Mouse (Mus musculus) intestine, embryonic 15.5 days (tissue): ENCODE data around the gene Osbpl8. TPM values are rescaled to one million over a fixed set of nuclear protein-coding genes. Genes with fewer than 3 reads are reported as not detected.

Source experiments
- ATAC-seq: fragments of 200-750 bp; cut with Nextera tagmentation; 2 replicates; pipeline ENCODE4 v1.8.0; 2017; ENCODE audit warnings: moderate TSS enrichment, moderate library complexity
- H3K27ac ChIP-seq: fragments of 300-500 bp; sonication (generic); 2 replicates; pipeline ENCODE4 v1.5.1; 2015; ENCODE audit warnings: mild to moderate bottlenecking, inconsistent platforms
- H3K27me3 ChIP-seq: fragments of 300-500 bp; sonication (generic); replicated peaks from 2 replicates; pipeline ENCODE4 v1.6.1; 2015; ENCODE audit warnings: inconsistent platforms
- H3K36me3 ChIP-seq: fragments of 300-500 bp; sonication (generic); 2 replicates; pipeline ENCODE4 v1.6.1; 2015; ENCODE audit warnings: inconsistent platforms
- H3K4me1 ChIP-seq: fragments of 300-500 bp; sonication (generic); replicated peaks from 2 replicates; pipeline ENCODE4 v1.6.1; 2015; ENCODE audit warnings: inconsistent platforms
- H3K4me2 ChIP-seq: fragments of 300-500 bp; sonication (generic); replicated peaks from 2 replicates; pipeline ENCODE4 v1.6.1; 2015; ENCODE audit warnings: mild to moderate bottlenecking, inconsistent platforms
- H3K4me3 ChIP-seq: fragments of 300-500 bp; sonication (generic); replicated peaks from 2 replicates; pipeline ENCODE4 v1.5.1; 2015; ENCODE audit warnings: inconsistent platforms
- H3K9ac ChIP-seq: fragments of 300-500 bp; sonication (generic); 2 replicates; pipeline ENCODE4 v1.6.1; 2015; ENCODE audit warnings: inconsistent platforms
- H3K9me3 ChIP-seq: fragments of 300-500 bp; sonication (generic); 2 replicates; pipeline ENCODE4 v1.6.1; 2016; ENCODE audit warnings: inconsistent platforms
- WGBS: fragments of 180-500 bp; shearing (Covaris S2); methylation state at CpG from one replicate; pipeline ENCODE4 v1.1.7; 2015; 5-methylcytosine and 5-hydroxymethylcytosine counted together
- polyA plus RNA-seq: library from polyadenylated mRNA; unstranded; fragments of >200 nt; fragmentation: Nextera tagmentation; extraction: Ambion mirVana; gene quantifications from 2 replicates; pipeline ENCODE4 v1.2.1, GENCODE M21; 2015

Osbpl8 gene
- 4.8 and 5.4 TPM in 2 replicates for polyA plus RNA-seq

DNA sequence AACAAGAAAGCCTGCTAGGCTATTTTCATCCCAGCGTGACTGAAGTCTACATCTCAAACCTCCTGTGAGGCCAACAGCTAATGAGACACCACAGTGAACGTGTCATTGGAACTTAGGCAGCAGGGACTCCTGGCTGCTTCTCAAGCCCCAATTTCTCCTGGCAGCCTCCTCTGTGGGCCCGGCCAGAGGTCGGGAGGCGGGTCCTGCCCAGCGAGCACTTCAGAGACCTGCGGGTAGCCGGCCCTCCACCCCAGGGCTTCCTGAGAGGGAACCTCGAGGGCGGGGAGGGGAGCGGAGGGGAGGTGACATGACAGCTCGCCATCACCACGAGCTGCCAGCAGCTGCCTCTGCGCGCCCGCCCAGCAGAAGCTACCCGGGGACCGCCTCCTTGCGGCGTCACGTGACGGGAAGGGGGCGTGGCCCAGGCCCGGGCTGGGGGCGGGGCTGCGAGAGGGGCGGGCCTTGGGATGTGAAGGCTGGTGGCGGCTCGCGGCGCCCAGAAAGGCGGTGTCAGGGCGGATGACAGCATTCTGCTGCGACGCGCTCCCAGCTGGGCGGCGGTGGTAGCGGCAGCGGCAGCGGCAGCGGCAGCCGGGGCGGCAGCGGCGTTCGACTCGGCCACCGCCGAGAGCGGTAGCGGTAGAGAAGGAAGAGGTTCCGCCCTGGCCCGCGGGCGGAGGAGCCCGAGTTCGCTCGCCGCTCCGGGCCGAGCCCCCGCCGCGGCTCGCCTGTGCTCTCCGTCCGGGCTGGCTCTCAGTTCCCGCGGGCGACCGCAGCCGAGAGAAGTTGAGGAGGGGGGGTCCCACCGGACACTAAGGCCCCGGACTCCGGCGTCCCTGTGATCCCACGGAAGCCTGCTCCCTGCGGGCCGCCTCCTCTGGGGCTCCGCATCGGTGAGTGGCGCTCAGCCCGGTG lies at the start of gene Osbpl8:
Gene Osbpl8 (plus strand): TSS at position 449 of the 915 bp plus-strand sequence.
- ATAC-seq, result peak; percentile 96
- H3K36me3 ChIP-seq, result no peaks in the 10 kb centered on the region
- no peaks in the 10 kb centered on the region for H3K27me3 ChIP-seq
- peak within 1 kb of the TSS; percentile 86 for H3K27ac ChIP-seq
- WGBS, result under 1% methylated on average over 76 of the region's 84 CpGs
- H3K4me1 ChIP-seq, result no peaks in the 10 kb centered on the region
- H3K4me2 ChIP-seq, result peak within 1 kb of the TSS; percentile 86
- H3K9ac ChIP-seq, result peak within 1 kb of the TSS; percentile 91
- peak within 1 kb of the TSS; percentile 94 for H3K4me3 ChIP-seq
- H3K9me3 ChIP-seq, result no peaks in the 10 kb centered on the region

- no peak for ATAC-seq
- H3K27me3 ChIP-seq, result no peaks in the 10 kb centered on the region
- H3K9me3 ChIP-seq, result no peaks in the 10 kb centered on the region
- H3K4me2 ChIP-seq, result no peak overlapping the region
- H3K36me3 ChIP-seq, result no peaks in the 10 kb centered on the region
- WGBS, result 66% methylated on average over 7 of the region's 7 CpGs
- no peak overlapping the region for H3K9ac ChIP-seq
- no peak overlapping the region for H3K4me3 ChIP-seq
- no peak overlapping the region for H3K27ac ChIP-seq
- H3K4me1 ChIP-seq, result no peaks in the 10 kb centered on the region
Observed at GRCm38 (mm10) chr10:111117198-111117845, 47.2 kb upstream of the Osbpl8 start.

GRCm38 (mm10) chr10:111118292-111118691 lies 46.3 kb upstream of the Osbpl8 start:
- WGBS, result 83% methylated on average over 9 of the region's 9 CpGs
- H3K9me3 ChIP-seq, result no peaks in the 10 kb centered on the region
- no peak for ATAC-seq

GRCm38 (mm10) chr10:111118991-111119650 lies 45.4 kb upstream of the Osbpl8 start:
- ATAC-seq, result no peak
- H3K36me3 ChIP-seq, result no peaks in the 10 kb centered on the region
- H3K4me3 ChIP-seq, result no peak overlapping the region
- no peak overlapping the region for H3K4me2 ChIP-seq
- WGBS, result 50% methylated on average over 3 of the region's 3 CpGs
- H3K9me3 ChIP-seq, result no peaks in the 10 kb centered on the region
- no peak overlapping the region for H3K27ac ChIP-seq
- no peak overlapping the region for H3K9ac ChIP-seq
- H3K27me3 ChIP-seq, result no peaks in the 10 kb centered on the region
- H3K4me1 ChIP-seq, result no peaks in the 10 kb centered on the region

More at GRCm38 (mm10) chr10:111118292-111118691, 46.3 kb upstream of the Osbpl8 start:
- Histone ChIP-seq H3K4me3 (no peak overlapping the region), H3K27ac (no peak overlapping the region), H3K27me3 (no peaks in the 10 kb centered on the region), H3K4me2 (no peak overlapping the region), H3K36me3 (no peaks in the 10 kb centered on the region), H3K9ac (no peak overlapping the region), H3K4me1 (no peaks in the 10 kb centered on the region)

GRCm38 (mm10) chr10:111119756-111120155 lies 44.8 kb upstream of the Osbpl8 start:
- no peak overlapping the region for H3K4me2 ChIP-seq
- H3K36me3 ChIP-seq, result no peaks in the 10 kb centered on the region
- H3K9me3 ChIP-seq, result no peaks in the 10 kb centered on the region
- no peaks in the 10 kb centered on the region for H3K27me3 ChIP-seq
- no peaks in the 10 kb centered on the region for H3K4me1 ChIP-seq
- H3K4me3 ChIP-seq, result no peak overlapping the region
- no peak for ATAC-seq
- H3K9ac ChIP-seq, result no peak overlapping the region
- no peak overlapping the region for H3K27ac ChIP-seq

- H3K27ac ChIP-seq, result no peak overlapping the region
- WGBS, result 73% methylated on average over 10 of the region's 10 CpGs
- no peaks in the 10 kb centered on the region for H3K27me3 ChIP-seq
- no peaks in the 10 kb centered on the region for H3K4me1 ChIP-seq
- ATAC-seq, result no peak
- no peak overlapping the region for H3K9ac ChIP-seq
- H3K4me2 ChIP-seq, result no peak overlapping the region
- no peaks in the 10 kb centered on the region for H3K9me3 ChIP-seq
- no peaks in the 10 kb centered on the region for H3K36me3 ChIP-seq
- H3K4me3 ChIP-seq, result no peak overlapping the region
Observed at GRCm38 (mm10) chr10:111122864-111123398, 41.6 kb upstream of the Osbpl8 start.

DNA sequence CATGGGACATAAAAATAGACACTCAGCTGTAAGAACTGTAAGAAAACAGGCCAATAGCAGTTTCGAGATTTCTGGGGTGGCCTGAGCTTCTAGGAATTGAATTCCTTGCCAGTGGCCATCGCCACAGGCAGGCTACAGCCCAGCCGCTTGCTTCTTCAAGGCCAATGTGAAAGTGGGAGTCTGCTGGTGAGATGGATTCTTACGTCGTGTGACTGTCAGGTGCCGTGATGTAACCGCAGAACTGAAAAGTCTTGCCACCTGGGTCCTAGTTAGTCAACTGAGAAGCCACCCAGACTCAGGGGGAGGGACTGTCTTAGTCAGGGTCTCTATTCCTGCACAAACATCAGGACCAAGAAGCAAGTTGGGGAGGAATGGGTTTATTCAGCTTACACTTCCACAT lies 40.4 kb upstream of the Osbpl8 start:
- ATAC-seq, result no peak
- Histone ChIP-seq H3K27ac (no peak overlapping the region), H3K4me1 (no peaks in the 10 kb centered on the region), H3K27me3 (no peaks in the 10 kb centered on the region), H3K4me2 (no peak overlapping the region), H3K9me3 (no peaks in the 10 kb centered on the region), H3K4me3 (no peak overlapping the region), H3K36me3 (no peaks in the 10 kb centered on the region), H3K9ac (no peak overlapping the region)
- WGBS, result 92% methylated on average over 7 of the region's 7 CpGs

DNA sequence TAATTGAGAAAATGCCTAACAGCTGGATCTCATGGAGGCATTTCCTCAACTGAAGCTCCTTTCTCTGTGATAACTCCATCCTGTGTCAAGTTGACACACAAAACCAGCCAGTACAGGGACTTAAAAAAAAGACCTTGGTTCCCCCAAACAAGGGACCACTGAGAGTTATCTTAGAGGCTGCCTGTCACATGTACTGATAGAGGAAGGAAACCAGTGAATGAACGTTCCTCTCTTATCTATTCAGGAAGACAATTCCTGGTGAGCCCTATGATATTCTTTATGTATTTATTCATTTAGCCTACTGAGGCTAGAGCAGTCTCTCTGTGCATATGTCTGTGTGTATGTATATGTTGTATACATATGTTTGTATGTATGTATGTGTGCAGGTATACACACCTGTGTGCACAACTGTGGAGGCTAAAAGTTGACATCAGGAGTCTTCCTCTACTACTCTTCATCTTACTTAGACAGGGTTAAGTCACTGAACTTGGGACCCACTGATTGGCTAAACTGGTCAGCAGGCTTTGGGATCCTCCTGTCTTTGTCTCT lies 39.7 kb upstream of the Osbpl8 start:
- H3K9me3 ChIP-seq, result no peaks in the 10 kb centered on the region
- H3K27ac ChIP-seq, result no peak overlapping the region
- no peaks in the 10 kb centered on the region for H3K36me3 ChIP-seq
- H3K4me3 ChIP-seq, result no peak overlapping the region
- ATAC-seq, result no peak
- H3K4me2 ChIP-seq, result no peak overlapping the region
- 51% methylated on average over 1 of the region's 1 CpGs for WGBS
- H3K9ac ChIP-seq, result no peak overlapping the region
- H3K4me1 ChIP-seq, result no peaks in the 10 kb centered on the region
- no peaks in the 10 kb centered on the region for H3K27me3 ChIP-seq

DNA sequence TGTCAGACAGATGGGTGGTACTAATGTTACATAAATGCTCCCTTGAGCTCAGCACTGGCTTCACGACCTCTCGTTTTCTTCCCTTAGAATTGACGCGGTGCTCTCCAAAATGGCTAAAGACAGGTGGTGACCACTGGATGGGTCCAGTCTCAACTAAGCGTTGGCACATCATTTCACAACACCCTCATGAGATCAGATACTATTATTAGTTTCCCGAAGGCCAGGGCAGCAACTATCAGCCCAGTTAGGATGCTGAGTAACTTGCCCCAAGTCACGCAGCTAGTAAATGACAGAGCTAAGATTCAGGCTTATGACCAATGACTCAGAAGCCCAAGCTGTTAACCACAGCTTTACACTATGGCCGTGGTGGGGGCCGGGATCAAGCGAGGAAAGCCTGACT lies 37.2 kb upstream of the Osbpl8 start:
- H3K36me3 ChIP-seq, result no peaks in the 10 kb centered on the region
- H3K27me3 ChIP-seq, result no peaks in the 10 kb centered on the region
- H3K4me1 ChIP-seq, result no peaks in the 10 kb centered on the region
- 87% methylated on average over 10 of the region's 10 CpGs for WGBS
- H3K9ac ChIP-seq, result no peak overlapping the region
- no peak overlapping the region for H3K27ac ChIP-seq
- no peaks in the 10 kb centered on the region for H3K9me3 ChIP-seq
- ATAC-seq, result no peak
- H3K4me3 ChIP-seq, result no peak overlapping the region
- H3K4me2 ChIP-seq, result no peak overlapping the region

GRCm38 (mm10) chr10:111128493-111128892 lies 36.1 kb upstream of the Osbpl8 start:
- Histone ChIP-seq H3K9me3 (no peaks in the 10 kb centered on the region), H3K27me3 (no peaks in the 10 kb centered on the region), H3K4me1 (no peaks in the 10 kb centered on the region), H3K4me3 (no peak overlapping the region), H3K9ac (no peak overlapping the region), H3K27ac (no peak overlapping the region), H3K36me3 (no peaks in the 10 kb centered on the region), H3K4me2 (no peak overlapping the region)
- 76% methylated on average over 3 of the region's 3 CpGs for WGBS
- ATAC-seq, result no peak

DNA sequence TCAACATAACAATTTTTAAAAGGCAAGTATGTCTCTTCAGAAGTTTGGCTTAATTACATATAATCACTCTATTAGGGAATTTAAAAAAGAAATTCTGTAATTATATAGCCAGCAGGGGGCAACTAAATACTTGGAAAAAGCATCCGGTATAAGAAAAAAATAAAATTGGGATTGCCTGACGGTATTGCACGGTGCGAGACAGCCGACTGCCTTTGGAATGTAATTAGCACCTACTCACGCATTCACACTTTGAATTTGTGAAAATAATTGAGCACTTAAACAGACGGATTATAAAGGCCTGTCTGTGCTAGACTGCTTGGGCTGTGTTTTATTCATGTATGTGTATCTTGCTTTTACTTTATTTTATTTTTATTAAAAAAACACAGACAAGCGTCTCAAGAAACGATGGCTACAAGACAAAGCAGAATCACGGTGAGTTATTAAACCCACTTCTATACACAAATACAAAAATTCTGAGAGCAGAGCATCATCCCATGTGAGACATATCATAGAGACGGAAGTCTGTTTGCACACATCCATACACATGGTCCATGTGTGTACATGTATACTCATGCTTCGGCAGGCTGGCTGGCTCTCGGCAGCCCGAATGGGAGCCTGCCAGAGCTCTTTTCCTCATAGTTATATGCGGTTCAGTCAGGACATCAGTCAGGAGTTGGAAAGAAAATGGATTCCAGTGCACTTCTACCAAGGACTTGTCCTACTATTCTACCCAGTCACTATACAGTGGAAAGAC lies 34.5 kb upstream of the Osbpl8 start:
- H3K4me2 ChIP-seq, result no peak overlapping the region

More for the DNA sequence above, 34.5 kb upstream of the Osbpl8 start:
- Histone ChIP-seq H3K4me3 (no peak overlapping the region), H3K27me3 (no peaks in the 10 kb centered on the region), H3K9ac (no peak overlapping the region), H3K4me1 (no peaks in the 10 kb centered on the region), H3K27ac (no peak overlapping the region), H3K36me3 (no peaks in the 10 kb centered on the region), H3K9me3 (no peaks in the 10 kb centered on the region)
- 84% methylated on average over 15 of the region's 15 CpGs for WGBS
- ATAC-seq, result no peak
